Mouse (Mus musculus): ENCODE data around the gene Fgfr2.

The Fgfr2 gene

DNA sequence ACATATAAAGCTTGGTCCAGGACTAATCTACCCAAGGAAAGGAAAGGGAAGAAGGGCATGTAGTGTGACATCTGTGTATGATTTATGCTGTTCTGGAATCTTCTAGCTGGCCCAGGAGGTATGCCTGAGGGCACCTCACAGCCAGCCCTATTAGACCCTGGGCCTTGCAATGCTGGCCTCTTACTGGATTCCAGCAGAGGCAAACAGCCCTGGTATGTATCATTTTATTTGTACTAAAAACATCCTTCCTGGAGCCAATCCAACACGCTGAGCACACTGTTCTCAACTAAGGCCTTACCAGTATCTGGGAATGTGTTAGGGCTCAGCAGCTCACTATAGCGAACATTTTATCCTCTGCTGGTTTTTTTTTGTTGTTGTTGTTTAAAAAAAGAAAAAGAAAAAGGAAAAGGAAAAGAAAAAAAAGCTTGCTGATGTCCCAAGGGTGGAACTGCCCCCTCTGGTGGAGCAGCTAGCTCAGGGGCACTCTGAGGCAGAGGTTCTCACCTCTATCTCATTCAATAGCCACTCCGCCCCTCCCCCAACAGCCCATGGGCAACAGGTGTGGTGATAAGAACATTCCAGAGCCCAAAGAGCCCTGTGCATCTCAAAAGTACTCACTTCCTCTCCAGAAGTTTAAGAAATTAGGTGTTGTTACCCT is 82.3 kb downstream of the Fgfr2 start:
- DNase-seq (ENCODE audit: low read depth), result no peak

DNA sequence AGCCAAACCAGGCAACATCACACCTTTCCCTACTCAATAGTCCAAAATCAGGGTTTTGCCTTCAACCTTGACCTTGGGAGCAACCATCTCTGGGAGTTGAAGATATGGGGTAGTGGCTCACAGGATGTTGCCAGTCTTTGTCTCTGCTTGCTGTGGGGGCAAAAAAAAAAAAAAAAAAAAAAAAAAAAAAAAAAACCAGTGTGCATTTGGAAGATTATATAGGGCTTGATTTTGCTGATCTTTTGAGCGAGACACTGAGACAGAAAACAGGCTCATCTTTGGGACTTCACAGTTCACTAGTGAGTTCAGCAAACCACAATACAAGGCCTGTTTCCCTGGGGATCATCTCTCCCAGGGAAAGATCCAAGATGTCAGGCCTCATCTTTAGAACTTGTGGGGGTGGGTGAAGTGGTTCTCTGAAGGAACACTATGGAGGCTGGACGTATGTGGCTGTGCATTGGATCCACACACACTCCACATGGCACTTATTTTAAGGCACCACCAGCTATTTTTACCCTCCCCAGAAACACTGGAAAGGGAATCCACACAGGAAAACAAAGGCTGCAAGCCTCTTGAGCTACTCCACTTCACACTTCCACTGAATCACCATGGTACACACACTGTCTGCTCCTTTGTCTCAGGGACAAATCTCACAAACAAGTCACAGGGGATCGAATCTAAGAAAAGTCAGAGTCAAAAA is 83.4 kb downstream of the Fgfr2 start:
- no peak for DNase-seq (ENCODE audit: low read depth)

GRCm38 (mm10) chr7:133037618-133038017 is 85.5 kb downstream of the Fgfr2 start:
- no peak for DNase-seq (ENCODE audit: low read depth)

GRCm38 (mm10) chr7:133037217-133037616 is 85.9 kb downstream of the Fgfr2 start:
- peak; percentile 30 for DNase-seq (ENCODE audit: low read depth)

GRCm38 (mm10) chr7:133035901-133036300 is 87.2 kb downstream of the Fgfr2 start:
- no peak for DNase-seq (ENCODE audit: low read depth)

DNA sequence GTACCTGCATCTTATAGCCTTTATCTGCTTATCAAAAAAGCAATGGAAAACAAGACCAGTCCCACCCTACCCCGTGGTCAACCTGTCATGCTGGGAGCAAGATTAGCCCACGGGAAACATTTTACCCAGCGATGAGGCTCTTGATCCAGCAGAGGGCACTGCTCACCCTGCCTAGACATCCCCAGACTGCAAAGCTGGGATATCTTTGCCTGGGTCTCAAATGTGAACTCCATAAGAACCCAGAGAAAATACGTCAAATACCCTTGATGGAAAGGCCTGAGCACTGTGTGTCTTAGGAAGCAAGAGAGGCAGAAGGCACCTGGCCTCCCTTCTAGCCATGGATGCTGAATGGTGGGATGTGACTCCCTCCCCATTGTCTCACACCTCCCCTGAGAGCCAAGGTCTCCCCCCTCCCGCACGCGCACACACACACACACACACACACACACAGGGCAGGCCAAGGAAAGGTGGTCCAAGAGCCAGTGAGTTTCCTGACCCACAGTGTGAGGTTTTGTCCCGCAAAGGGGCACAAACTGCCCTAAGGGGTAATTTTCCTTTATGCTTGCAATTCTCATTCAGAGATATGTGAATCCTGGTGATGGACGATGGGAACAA is 90.5 kb downstream of the Fgfr2 start:
- DNase-seq (ENCODE audit: low read depth), result peak; percentile 72

- no peak for DNase-seq (ENCODE audit: low read depth)
Measured at GRCm38 (mm10) chr7:133029496-133030047, 93.6 kb downstream of the Fgfr2 start.

GRCm38 (mm10) chr7:133029004-133029403 is 94.1 kb downstream of the Fgfr2 start:
- DNase-seq (ENCODE audit: low read depth), result peak; percentile 54

DNA sequence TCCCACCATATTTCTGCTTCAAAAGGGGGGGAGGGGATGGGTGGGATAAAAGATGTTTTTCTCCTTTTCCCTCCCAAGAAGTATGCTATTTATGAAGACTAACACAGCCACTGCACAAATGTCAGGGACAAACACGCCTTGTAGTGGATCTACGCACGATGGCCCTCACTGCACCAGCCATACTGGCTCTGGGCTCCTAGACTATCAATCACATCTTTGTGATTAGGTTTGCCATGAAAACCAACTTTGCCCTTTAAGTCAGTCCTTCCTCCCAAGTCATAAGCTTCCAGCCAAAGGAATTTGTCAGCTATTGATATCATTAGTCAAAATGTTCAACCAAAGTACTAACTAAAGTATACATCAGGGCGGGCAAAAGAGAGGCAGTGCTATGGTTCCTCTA is 95.2 kb downstream of the Fgfr2 start:
- no peak for DNase-seq (ENCODE audit: low read depth)

DNA sequence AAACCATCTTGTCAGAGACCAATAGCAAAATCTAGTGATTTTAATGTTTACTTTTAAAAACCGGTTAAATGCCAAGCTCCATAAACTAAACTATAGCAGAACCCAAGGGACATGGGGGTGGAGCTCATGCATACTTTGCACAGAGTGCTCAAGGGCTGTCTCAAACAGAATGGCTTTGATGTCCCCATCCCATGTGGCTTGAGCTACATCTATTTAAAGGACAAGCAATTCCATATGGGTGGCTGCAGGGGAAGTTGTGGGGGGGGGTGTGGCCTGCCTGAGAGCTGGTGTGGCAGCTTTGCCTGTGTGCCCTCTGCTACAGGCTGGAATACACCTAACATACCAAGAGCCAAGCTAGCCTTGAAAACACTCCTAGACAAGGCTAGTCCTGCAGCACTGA is 98.5 kb downstream of the Fgfr2 start:
- DNase-seq (ENCODE audit: low read depth), result peak; percentile 30

- peak; percentile 24 for DNase-seq (ENCODE audit: low read depth)
Measured at GRCm38 (mm10) chr7:133019481-133020020, 103.6 kb downstream of the Fgfr2 start.

DNA sequence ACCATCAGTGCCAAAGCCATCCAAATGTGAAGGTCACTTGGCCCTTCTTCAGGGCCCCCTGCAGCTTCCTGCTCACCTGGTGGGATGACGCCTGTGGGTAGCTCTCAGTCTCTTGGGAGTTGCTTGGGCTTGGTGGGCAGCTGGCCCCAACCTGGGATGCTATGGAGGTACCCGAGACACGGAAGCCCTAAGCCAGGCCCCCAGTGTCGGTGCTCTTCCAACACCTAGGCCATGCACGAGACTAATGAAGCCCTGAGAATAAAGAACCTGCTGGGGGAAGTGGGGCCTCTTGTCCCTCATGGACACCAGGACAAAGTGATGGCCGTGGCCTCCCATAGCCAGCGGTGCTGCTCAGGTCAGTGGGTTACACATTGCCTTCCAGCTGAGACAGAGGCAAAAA is 104.2 kb downstream of the Fgfr2 start:
- no peak for DNase-seq (ENCODE audit: low read depth)

DNA sequence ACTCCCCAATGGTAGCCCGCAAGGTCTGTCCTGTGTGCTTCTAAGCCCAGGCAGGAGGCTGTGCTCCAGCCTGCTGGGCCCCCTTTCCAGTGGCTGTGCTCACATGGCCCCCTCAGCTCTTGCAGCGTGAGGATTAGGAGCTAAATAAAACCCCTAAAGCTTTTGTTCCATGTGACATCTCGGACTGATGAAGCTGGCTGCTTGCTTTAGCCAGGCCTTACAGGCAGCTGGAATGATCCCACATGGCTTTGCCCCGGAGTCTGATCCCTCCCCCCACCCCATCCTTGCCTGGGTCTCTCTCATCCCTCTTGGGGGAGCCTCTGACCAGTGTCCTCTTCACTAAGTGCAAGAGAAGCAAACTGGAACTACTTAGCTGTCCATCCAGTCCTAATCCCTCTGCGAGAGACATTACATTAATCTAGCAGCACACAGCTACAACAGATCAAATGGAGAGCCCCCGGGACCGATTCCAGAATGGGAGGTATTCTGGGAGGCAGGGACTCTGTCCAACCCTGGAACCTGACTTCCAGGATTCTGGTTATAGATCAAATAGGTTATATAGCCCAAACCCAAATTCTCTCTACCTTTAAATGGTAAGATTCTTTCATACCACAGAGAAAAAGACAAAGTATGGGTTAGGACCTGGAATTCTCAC is 107.6 kb downstream of the Fgfr2 start:
- no peak for DNase-seq (ENCODE audit: low read depth)

DNA sequence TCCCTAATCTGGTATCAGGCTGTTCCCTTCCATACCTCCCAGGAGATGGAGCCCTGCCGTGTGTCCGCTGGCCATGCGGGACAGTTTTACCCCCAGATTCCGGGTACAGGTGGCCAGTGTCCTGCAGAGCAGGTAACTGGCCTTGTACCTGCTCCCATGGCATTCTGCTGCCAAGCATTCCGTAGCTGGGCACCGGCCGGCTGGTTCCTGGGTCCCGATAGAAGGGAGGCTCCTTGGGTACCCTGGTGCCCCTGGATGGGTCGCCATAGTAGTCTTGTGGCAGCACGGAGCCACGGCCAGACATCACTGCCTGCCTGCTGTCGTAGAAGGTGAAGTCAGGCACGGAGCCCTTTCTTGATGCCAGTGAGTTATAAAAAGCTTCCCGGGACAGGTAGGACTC is 108.5 kb downstream of the Fgfr2 start:
- no peak for DNase-seq (ENCODE audit: low read depth)

DNA sequence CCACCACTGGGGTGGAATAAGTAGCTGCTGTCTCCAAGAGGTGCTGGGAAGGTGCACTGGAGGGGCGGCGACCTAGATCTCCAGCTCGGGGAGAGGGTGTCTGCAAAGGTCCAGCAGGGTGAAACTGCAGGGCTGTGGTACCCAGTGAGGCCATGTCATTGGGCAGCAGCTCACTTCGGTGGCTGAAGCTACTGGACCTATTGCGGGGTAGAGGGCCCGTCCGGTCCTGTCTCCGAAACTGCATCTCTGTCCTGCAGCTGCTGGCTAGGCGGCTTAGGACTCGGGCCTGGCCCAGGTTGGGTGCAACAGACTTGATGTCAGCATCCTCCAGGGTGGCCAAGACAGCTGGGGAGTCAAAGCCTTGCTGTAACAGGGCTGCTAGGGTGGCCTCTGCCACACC is 109.2 kb downstream of the Fgfr2 start:
- no peak for DNase-seq (ENCODE audit: low read depth)

DNA sequence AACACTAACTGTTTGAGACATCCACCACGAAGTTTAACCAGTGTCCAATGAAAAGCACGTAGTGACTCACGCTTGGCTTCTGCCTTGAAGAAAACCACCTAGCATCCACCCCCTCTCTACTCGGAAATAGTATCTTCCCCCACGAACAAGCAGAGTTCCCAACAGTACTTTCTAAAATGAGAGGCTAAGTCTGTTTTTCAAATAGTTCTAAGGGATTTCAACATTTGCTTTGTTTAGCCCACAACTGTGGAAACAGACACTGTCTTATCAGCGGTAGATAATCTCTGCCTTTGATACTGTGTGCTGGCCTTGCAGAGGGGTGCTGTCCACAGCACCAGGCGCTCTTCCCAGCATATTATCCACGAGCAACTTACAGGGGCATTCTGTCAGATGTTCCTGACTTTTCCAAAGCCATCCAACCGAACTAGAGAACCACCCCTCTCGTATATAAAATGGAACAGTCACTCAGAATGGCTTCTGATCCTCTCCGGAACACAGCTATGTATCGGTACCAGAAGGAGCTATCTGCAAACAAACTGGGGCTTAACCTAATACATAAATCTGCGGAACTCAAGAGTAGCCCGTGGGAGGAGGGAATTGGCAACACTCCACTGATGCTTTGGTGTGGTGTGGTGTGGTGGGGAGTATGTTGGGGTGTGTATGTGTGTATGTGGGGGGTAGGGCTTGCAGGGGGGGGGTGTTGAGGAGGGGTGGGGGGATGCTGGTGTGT is 110.3 kb downstream of the Fgfr2 start:
- DNase-seq (ENCODE audit: low read depth), result peak; percentile 71

DNA sequence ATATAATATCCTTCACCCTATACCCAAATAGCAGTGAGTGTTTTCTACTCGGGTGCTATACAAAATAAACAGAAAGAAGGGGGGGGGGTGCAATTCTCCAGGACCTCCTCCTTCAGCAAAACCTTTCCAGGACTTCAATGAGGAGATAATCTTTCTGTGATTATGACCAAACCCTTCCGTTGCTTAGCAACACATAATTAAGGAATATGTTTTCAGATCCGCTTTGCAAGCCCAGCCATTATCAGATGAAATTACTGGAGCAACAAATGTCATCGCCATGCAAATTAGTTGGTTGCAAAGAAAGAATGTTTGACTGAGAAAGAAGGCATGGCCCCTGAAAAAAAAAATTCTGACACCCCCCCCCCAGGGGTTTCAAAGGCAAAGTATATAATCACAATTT is 111.5 kb downstream of the Fgfr2 start:
- DNase-seq (ENCODE audit: low read depth), result no peak

DNA sequence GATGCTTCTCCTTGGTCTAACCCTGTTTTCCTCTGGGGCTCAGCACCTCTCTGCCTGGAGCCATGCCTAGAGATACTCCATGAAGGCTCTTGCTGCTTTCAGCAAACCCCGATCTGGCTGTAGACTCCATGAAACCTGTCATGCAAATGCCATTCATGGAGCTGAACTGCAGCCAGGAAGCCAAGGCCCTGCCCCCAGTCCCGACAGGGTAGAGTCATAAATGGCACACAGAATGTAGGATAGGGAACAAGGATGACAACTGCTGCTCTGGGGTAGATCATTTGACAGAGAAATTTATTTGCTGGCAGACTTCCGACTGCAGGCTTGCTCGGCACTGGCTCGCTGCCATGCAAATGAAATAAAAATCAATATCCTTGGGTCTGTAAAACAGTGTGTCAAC is 112.0 kb downstream of the Fgfr2 start:
- DNase-seq (ENCODE audit: low read depth), result no peak

DNA sequence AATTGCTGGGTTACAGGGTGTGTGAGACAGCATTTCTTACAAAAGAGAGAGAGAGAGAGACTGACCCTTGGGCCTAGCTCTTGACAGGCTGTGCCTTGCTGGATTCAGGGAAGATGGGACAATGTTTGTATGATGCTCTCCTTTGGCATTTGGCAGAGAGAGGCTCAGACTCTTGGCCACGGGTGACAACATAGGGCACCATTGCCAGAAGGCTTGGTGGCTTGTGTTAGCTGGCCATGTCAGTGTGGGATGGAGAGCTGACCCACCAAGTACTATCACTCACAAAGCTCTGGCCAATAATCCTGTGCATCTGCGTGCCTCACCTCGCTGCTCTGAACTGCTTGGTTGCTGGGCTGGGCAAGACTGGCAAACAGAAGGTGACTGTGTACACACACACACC is 112.7 kb downstream of the Fgfr2 start:
- no peak for DNase-seq (ENCODE audit: low read depth)

DNA sequence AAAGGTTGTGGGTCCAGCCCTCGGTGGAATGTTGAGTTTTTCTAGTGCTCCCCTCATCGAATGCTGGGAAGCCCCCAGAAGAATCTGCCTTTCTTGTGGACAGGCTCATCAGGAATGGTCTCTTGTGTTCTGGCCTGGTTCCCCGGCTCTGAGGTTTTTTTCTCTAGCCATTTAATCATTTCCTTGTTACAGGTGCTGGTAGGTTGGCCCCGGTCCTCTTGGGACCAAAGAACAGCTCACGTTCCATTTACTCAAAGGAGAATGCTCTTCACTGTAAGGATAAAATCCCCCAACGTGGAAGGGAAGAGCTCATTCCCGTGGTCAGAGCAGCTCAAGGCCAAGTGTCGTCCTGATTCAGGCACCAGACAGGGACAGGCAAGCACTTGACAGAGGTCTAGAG is 113.5 kb downstream of the Fgfr2 start:
- DNase-seq (ENCODE audit: low read depth), result no peak

DNA sequence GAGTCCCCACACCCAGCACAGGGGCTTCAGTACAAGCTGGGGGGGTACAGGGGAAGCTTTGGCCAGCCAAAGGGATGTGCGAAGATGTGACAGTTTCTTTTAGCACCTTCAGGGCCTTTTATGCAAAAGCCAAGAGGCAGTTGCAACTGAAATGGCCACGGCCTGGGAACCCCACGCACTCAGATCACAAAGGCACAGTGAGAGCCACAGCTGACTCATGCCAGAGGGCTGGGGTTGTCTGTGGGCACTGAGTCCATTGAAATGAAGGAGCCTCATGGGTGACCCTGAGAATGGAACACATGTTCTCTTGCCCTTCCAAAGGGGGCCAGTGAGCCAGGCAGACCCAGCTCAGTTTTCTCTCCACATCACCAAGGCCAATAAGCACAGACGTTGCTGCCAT is 114.5 kb downstream of the Fgfr2 start:
- DNase-seq (ENCODE audit: low read depth), result no peak

DNA sequence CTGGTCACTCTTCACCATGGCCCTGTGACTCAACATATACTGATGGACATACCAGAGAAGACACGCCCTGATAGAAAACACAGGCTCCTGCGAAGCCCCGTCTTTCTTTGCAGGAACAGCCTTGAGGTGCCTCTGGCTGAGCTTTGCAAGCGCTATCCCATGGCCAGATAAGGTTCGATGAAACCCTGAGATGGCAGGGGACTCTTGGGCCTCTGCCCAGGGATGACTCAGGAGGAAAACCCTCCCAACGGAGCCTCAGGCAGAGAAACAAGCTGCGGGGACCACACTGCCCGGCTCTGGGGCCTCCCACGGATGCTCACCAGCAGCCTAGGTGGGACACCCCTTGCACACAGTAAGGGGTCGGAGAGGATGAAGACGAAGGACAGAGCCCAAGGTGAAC is 115.8 kb downstream of the Fgfr2 start:
- DNase-seq (ENCODE audit: low read depth), result peak; percentile 69

Data from 416B (cell line).